Mouse (Mus musculus): ENCODE data around the gene Cdh6. TPM values are rescaled to one million over a fixed set of nuclear protein-coding genes. Genes with fewer than 3 reads are reported as not detected.

The Cdh6 gene
- polyA plus RNA-seq, 1 experiment from 2014 or later, result 0.20 TPM

DNA sequence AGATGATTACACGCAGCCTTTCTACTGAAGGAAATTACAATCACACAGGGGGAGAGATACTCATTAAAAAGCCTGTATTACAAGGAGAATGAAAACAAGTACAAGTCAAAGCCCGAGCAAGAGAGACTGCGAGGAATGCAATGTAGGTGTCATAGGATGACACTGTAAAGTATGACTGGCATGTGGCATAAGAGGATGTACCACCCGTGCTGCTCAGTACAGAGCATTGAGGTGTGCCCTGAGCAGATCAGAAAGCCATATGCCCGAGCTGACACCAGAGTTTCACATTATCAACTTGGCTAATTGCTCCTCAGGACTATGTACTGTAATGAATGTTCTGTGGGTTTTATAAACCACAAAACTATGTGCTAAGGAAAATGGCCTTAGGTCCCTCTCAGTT, 115.7 kb downstream of the Cdh6 start:
- WGBS (ENCODE audit: insufficient replicate concordance), result 76% methylated on average over 5 of the region's 5 CpGs
- TF ChIP-seq EP300 (IDR thresholded peaks at IDR 0.05; ENCODE audit: low read depth) (no peak), CTCF (IDR thresholded peaks at IDR 0.05; ENCODE audit: low read depth) (no peak)
- no peak overlapping the region for H3K4me3 ChIP-seq (ENCODE audit: low read depth, low read length)

DNA sequence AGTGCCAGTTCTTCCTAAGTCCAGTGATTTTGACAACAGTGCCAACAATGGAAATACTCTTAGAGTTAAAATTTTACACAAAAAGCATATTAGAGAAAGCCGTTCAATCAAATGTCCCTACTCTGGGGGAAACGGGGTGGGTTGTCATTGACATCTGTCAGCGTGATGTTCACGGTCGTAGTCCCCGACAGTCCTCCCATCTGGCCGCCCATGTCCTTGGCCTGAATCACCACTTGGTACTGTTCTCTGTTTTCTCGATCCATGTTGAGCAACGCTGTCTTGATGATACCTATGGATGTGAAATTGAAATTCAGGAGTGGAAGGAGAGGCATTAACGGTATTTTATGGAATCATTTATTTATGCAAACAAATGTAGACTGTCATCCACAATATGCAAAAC, 116.2 kb downstream of the Cdh6 start:
- TF ChIP-seq CTCF (IDR thresholded peaks at IDR 0.05; ENCODE audit: low read depth) (no peak), EP300 (IDR thresholded peaks at IDR 0.05; ENCODE audit: low read depth) (no peak)
- DNase-seq (no peak), ATAC-seq (no peak)
- Histone ChIP-seq H3K4me3 (ENCODE audit: low read depth, low read length) (no peak overlapping the region), H3K4me1 (ENCODE audit: insufficient read depth) (no peaks in the 10 kb centered on the region), H3K9ac (replicated peaks) (no peak overlapping the region), H3K27ac (ENCODE audit: low read depth) (no peak overlapping the region), H3K4me2 (ENCODE audit: low read depth, low read length) (no peak overlapping the region), H3K27me3 (ENCODE audit: insufficient read depth, low read length) (no peaks in the 10 kb centered on the region), H3K36me3 (replicated peaks; ENCODE audit: insufficient read depth, low read length) (no peaks in the 10 kb centered on the region), H3K9me3 (ENCODE audit: low read length) (no peaks in the 10 kb centered on the region)
- 90% methylated on average over 10 of the region's 10 CpGs for WGBS (ENCODE audit: insufficient replicate concordance)

More for the DNA sequence above, 115.7 kb downstream of the Cdh6 start:
- Histone ChIP-seq H3K27me3 (ENCODE audit: insufficient read depth, low read length) (no peaks in the 10 kb centered on the region), H3K9me3 (ENCODE audit: low read length) (no peaks in the 10 kb centered on the region), H3K4me1 (ENCODE audit: insufficient read depth) (no peaks in the 10 kb centered on the region), H3K4me2 (ENCODE audit: low read depth, low read length) (no peak overlapping the region), H3K36me3 (replicated peaks; ENCODE audit: insufficient read depth, low read length) (no peaks in the 10 kb centered on the region), H3K27ac (ENCODE audit: low read depth) (no peak overlapping the region), H3K9ac (replicated peaks) (no peak overlapping the region)
- DNase-seq (no peak), ATAC-seq (no peak)

DNA sequence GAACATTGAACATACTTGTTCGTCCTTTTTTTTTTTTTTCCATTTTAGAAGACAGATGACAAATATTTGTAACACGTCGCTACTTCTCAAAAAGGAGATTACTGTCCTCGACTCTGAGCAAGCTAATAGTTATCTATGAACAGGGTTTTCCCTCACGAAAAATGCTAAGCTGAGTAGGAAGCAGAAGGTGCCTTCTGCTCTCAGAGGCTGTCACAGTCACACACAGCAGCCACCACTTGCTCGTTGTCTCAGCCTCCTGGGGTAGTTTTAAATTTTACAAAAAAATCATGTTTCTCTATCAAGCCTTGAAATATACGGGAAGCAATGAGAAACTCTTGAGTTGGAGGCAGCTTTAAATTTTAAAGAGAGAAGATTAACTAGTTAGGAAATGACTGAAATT, 125.6 kb downstream of the Cdh6 start:
- no peaks in the 10 kb centered on the region for H3K9me3 ChIP-seq (ENCODE audit: low read length)
- H3K4me1 ChIP-seq (ENCODE audit: insufficient read depth), result no peaks in the 10 kb centered on the region
- no peak overlapping the region for H3K9ac ChIP-seq (replicated peaks)
- H3K36me3 ChIP-seq (replicated peaks; ENCODE audit: insufficient read depth, low read length), result no peaks in the 10 kb centered on the region
- H3K4me2 ChIP-seq (ENCODE audit: low read depth, low read length), result no peak overlapping the region
- no peak overlapping the region for H3K4me3 ChIP-seq (ENCODE audit: low read depth, low read length)
- no peaks in the 10 kb centered on the region for H3K27me3 ChIP-seq (ENCODE audit: insufficient read depth, low read length)
- TF ChIP-seq CTCF (IDR thresholded peaks at IDR 0.05; ENCODE audit: low read depth) (no peak), EP300 (IDR thresholded peaks at IDR 0.05; ENCODE audit: low read depth) (no peak)
- ATAC-seq (no peak), DNase-seq (no peak)
- WGBS (ENCODE audit: insufficient replicate concordance), result 72% methylated on average over 7 of the region's 7 CpGs
- H3K27ac ChIP-seq (ENCODE audit: low read depth), result no peak overlapping the region

DNA sequence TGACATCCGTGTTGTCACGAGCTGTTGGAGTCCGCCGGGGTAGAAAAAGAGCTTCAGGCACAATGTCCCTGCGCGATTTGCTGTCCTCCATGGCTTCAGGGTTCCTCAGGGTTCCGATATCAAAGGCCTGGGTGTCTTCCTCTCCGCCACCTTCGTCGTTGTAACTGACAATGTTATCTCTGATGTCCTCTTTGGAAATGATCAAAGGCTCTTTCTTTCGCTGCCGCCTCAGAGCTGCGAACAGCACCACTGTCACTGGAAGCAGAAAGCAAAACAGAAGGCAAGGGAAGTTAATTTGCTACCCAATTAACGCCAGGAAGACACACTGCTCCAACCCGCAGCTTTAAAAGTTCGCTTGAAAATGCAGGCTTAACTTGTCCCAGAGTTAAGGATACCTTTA, 139.0 kb downstream of the Cdh6 start:
- Histone ChIP-seq H3K4me3 (ENCODE audit: low read depth, low read length) (no peak overlapping the region), H3K9me3 (ENCODE audit: low read length) (no peaks in the 10 kb centered on the region), H3K36me3 (replicated peaks; ENCODE audit: insufficient read depth, low read length) (no peaks in the 10 kb centered on the region), H3K27me3 (ENCODE audit: insufficient read depth, low read length) (no peaks in the 10 kb centered on the region), H3K9ac (replicated peaks) (no peak overlapping the region), H3K4me1 (ENCODE audit: insufficient read depth) (no peaks in the 10 kb centered on the region), H3K27ac (ENCODE audit: low read depth) (no peak overlapping the region), H3K4me2 (ENCODE audit: low read depth, low read length) (no peak overlapping the region)
- DNase-seq (no peak), ATAC-seq (no peak)
- WGBS (ENCODE audit: insufficient replicate concordance), result 33% methylated on average over 16 of the region's 16 CpGs
- TF ChIP-seq CTCF (IDR thresholded peaks at IDR 0.05; ENCODE audit: low read depth), result no peak
- no peak for TF ChIP-seq EP300 (IDR thresholded peaks at IDR 0.05; ENCODE audit: low read depth)

DNA sequence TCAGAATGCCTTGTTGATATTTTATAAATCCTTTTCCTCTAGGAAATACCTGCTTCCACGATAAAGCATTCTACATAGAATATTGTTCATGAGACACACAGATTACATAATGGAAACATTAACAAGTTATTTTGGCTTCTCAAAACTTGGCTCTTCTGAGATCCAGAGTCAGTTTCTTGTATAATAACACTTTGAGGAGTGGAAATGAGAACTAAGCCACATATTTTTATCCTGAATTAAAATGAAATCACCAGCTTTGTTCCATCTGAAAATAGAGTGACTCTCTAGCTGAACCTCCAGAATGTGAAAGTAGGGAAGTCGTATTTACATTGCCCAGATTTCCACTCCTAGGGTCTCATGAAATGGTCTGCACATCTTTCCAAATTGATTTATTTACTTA, 142.8 kb downstream of the Cdh6 start:
- Histone ChIP-seq H3K9me3 (ENCODE audit: low read length) (no peaks in the 10 kb centered on the region), H3K4me3 (ENCODE audit: low read depth, low read length) (no peak overlapping the region), H3K9ac (replicated peaks) (no peak overlapping the region), H3K4me2 (ENCODE audit: low read depth, low read length) (no peak overlapping the region), H3K36me3 (replicated peaks; ENCODE audit: insufficient read depth, low read length) (no peaks in the 10 kb centered on the region), H3K4me1 (ENCODE audit: insufficient read depth) (no peaks in the 10 kb centered on the region), H3K27ac (ENCODE audit: low read depth) (no peak overlapping the region), H3K27me3 (ENCODE audit: insufficient read depth, low read length) (no peaks in the 10 kb centered on the region)
- TF ChIP-seq CTCF (IDR thresholded peaks at IDR 0.05; ENCODE audit: low read depth), result no peak
- ATAC-seq (no peak), DNase-seq (no peak)
- 70% methylated on average over 2 of the region's 2 CpGs for WGBS (ENCODE audit: insufficient replicate concordance)

DNA sequence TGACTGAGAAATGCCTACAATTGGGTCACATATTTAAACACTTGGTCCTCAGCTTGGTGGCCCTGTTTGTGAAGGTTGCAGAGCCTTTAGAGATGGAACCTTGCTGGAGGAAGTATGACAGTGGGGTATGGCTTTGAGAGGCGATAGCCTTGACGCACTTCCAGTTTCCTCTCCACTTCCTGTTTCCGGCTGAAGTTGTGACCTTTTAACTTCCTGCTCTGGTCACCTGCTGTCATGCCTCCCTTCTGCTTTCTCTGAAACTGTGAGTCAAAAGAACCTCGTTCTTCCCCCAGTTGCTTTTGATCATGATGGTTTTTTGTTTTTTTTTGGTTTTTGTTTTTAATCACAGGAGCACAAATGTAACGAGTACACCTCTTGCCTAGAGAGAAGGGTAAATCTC, 146.0 kb downstream of the Cdh6 start:
- DNase-seq, result no peak
- 35% methylated on average over 5 of the region's 5 CpGs for WGBS (ENCODE audit: insufficient replicate concordance)
- Histone ChIP-seq H3K27ac (ENCODE audit: low read depth) (no peak overlapping the region), H3K9me3 (ENCODE audit: low read length) (no peaks in the 10 kb centered on the region), H3K4me1 (ENCODE audit: insufficient read depth) (no peaks in the 10 kb centered on the region), H3K9ac (replicated peaks) (no peak overlapping the region), H3K27me3 (ENCODE audit: insufficient read depth, low read length) (no peaks in the 10 kb centered on the region), H3K4me2 (ENCODE audit: low read depth, low read length) (no peak overlapping the region), H3K36me3 (replicated peaks; ENCODE audit: insufficient read depth, low read length) (no peaks in the 10 kb centered on the region), H3K4me3 (ENCODE audit: low read depth, low read length) (no peak overlapping the region)
- ATAC-seq, result no peak
- TF ChIP-seq EP300 (IDR thresholded peaks at IDR 0.05; ENCODE audit: low read depth), result no peak
- no peak for TF ChIP-seq CTCF (IDR thresholded peaks at IDR 0.05; ENCODE audit: low read depth)

DNA sequence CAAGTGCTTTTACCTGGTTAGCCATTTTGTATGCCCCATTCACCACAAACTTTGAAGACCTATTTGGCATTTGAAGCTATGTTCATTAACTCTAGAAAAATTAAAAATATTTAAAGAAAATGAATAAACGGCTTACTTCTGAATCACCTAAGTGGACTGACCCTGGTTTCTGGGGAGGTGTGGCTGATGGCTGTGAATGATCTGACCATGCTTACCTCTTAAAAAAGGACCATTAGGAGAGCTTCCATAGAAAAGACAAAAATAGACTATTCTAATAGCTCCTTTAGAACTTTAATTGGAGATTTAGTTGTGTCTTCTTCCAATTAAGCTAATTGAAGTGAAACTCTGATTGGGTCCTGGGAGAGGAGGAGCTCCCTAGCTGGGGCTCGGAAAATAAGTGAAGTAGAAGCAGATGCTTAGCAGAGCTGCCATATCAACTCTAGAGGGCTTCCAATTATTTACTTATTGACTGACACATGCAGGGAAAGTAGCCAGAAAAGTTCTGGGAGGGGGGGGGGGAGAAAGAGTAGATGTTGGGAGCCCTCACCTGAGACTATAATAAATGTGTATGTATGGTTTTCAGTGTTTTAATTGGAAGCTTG, 156.6 kb downstream of the Cdh6 start:
- no peak for TF ChIP-seq CTCF (IDR thresholded peaks at IDR 0.05; ENCODE audit: low read depth)
- no peak for TF ChIP-seq EP300 (IDR thresholded peaks at IDR 0.05; ENCODE audit: low read depth)
- DNase-seq (no peak), ATAC-seq (no peak)
- no peak overlapping the region for H3K9ac ChIP-seq (replicated peaks)
- H3K4me3 ChIP-seq (ENCODE audit: low read depth, low read length), result no peak overlapping the region
- 74% methylated on average over 2 of the region's 2 CpGs for WGBS (ENCODE audit: insufficient replicate concordance)
- H3K27ac ChIP-seq (ENCODE audit: low read depth), result no peak overlapping the region
- no peaks in the 10 kb centered on the region for H3K9me3 ChIP-seq (ENCODE audit: low read length)
- no peaks in the 10 kb centered on the region for H3K4me1 ChIP-seq (ENCODE audit: insufficient read depth)
- no peak overlapping the region for H3K4me2 ChIP-seq (ENCODE audit: low read depth, low read length)
- no peaks in the 10 kb centered on the region for H3K27me3 ChIP-seq (ENCODE audit: insufficient read depth, low read length)
- H3K36me3 ChIP-seq (replicated peaks; ENCODE audit: insufficient read depth, low read length), result no peaks in the 10 kb centered on the region

All from liver, postnatal 0 days (tissue).